Mouse (Mus musculus) midbrain, embryonic 11.5 days (tissue): ENCODE measurements around the gene Prkar1b. TPM values are rescaled to one million over a fixed set of nuclear protein-coding genes. Genes with fewer than 3 reads are reported as not detected.
A peak's percentile ranks its signal among the peaks of the same experiment; 100 is the strongest.

Experiments used
- ATAC-seq: fragments of 200-750 bp; cut with Nextera tagmentation; 2 replicates; pipeline ENCODE4 v1.8.0; 2017; ENCODE audit warnings: moderate TSS enrichment, moderate library complexity; ENCODE audit not compliant: low FRiP score
- DNase-seq: peaks from one replicate; pipeline ENCODE4 v3.0.0; 2015; ENCODE audit warnings: low spot score; ENCODE audit errors: missing footprints
- H3K27ac ChIP-seq: fragments of 300-500 bp; sonication (generic); 2 replicates; pipeline ENCODE4 v1.5.1; 2014; ENCODE audit warnings: low read depth, low read length
- H3K27me3 ChIP-seq: fragments of 300-500 bp; sonication (generic); 2 replicates; pipeline ENCODE4 v1.6.1; 2014; ENCODE audit warnings: mild to moderate bottlenecking, low read length, moderate library complexity, mixed read lengths; ENCODE audit not compliant: control insufficient read depth, insufficient read depth
- H3K36me3 ChIP-seq: fragments of 300-500 bp; sonication (generic); 2 replicates; pipeline ENCODE4 v1.6.1; 2014; ENCODE audit warnings: mild to moderate bottlenecking, low read length, moderate library complexity, mixed read lengths; ENCODE audit not compliant: control insufficient read depth, insufficient read depth
- H3K4me1 ChIP-seq: fragments of 300-500 bp; sonication (generic); 2 replicates; pipeline ENCODE4 v1.6.1; 2014; ENCODE audit warnings: low read length; ENCODE audit not compliant: control insufficient read depth, insufficient read depth
- H3K4me2 ChIP-seq: fragments of 300-500 bp; sonication (generic); 2 replicates; pipeline ENCODE4 v1.6.1; 2014; ENCODE audit warnings: mild to moderate bottlenecking, moderate library complexity
- H3K4me3 ChIP-seq: fragments of 300-500 bp; sonication (generic); 2 replicates; pipeline ENCODE4 v1.5.1; 2014; ENCODE audit warnings: low read depth, low read length
- H3K9ac ChIP-seq: fragments of 300-500 bp; sonication (generic); 2 replicates; pipeline ENCODE4 v1.6.1; 2014; ENCODE audit warnings: low read length
- H3K9me3 ChIP-seq: fragments of 300-500 bp; sonication (generic); 2 replicates; pipeline ENCODE4 v1.6.1; 2016; ENCODE audit warnings: low read length; ENCODE audit not compliant: control insufficient read depth
- WGBS: fragments of 180-500 bp; shearing (Covaris S2); extraction: QIAGEN DNeasy Blood & Tissue Kit; methylation state at CpG from one replicate; pipeline ENCODE4 v1.1.7; 2014; 5-methylcytosine and 5-hydroxymethylcytosine counted together
- polyA plus RNA-seq: library from polyadenylated mRNA; unstranded; fragments of >200 nt; fragmentation: Nextera tagmentation; extraction: Ambion mirVana; gene quantifications from 2 replicates; pipeline ENCODE4 v1.2.1, GENCODE M21; 2014

Prkar1b gene
- polyA plus RNA-seq, 1 experiment from 2014 or later: 20.2 TPM

DNA sequence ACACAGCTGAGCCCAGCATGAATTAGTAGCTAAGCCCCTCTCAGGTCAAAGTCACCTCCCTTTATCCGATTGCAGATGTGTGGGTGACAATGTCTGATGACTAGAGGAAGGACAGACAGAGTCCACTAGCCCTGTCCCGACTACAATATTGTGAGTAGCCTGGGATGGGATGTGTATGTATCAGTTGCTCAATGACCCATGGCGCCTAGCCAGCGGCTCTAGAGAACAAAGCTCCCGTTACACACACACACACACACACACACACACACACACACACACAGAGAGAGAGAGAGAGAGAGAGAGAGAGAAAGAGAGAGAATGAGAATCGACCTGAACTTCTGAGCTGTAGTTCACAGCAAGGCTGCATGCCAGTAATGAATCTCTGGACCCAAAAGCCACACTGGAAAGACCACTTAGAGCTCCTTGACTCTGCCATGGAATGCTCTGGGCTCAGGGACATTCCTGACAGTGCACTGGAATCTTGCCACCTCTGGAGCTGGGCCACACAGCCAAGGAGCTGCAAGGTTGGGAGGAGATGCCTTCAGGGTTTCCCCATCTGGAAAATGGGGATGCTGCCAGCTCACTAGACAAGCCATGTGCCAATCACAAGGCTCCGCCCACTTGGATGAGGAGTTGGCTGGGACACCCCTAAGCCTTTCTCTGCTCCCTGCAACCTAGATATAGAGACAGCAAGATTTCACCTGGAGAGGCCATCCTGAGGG, 159.0 kb downstream of the Prkar1b start:
- ATAC-seq (no peak), DNase-seq (peak; percentile 66)
- Histone ChIP-seq H3K9ac (no peak overlapping the region), H3K9me3 (no peaks in the 10 kb centered on the region), H3K4me1 (peaks cover 25% of the 10 kb centered on the region), H3K4me3 (no peak overlapping the region), H3K27me3 (peaks cover 44% of the 10 kb centered on the region), H3K36me3 (no peaks in the 10 kb centered on the region), H3K4me2 (no peak overlapping the region), H3K27ac (no peak overlapping the region)
- 72% methylated on average over 7 of the region's 7 CpGs for WGBS

DNA sequence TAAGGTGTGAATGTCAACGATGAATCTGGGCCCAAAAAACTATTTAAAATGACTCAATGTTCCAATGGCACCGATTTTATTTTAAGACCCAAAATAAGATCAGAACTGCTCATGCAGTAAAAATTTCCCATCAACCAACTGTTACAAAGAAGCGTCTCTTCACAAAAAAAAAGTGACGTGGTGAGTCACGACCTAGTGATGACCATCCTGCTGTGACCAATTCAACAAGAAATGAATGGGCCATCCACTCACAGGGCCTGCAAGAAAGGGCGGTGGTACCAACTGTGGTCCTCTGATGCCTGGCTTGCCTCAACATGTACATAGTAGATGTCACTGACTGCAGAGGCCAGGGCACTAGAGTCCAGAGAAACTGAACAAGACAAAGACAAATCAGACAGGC, 160.2 kb downstream of the Prkar1b start:
- peaks cover 22% of the 10 kb centered on the region for H3K4me1 ChIP-seq
- no peak for ATAC-seq
- WGBS: 68% methylated on average over 6 of the region's 6 CpGs

DNA sequence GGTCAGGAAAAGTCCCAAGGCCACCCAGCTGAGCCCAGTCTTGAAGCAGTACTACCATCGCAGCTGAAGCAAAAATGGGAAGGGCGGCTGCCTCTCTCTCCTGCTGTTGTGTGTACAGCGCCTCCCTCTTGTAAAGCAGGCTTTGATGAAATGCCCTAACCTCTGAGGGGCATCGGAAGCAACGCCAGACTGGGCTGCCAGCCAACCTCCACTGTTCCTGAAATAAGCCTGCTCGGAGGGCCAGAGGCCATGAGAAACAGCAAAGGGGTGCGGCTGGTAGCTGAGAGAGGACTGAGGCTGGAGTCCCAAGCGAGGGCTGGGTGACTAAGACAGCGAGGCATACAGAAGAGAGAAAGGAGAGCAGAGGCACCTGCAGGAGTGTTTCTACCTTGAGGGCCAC, 161.0 kb downstream of the Prkar1b start:
- 62% methylated on average over 9 of the region's 9 CpGs for WGBS
- H3K4me1 ChIP-seq: peaks cover 14% of the 10 kb centered on the region
- H3K27ac ChIP-seq: no peak overlapping the region
- ATAC-seq (no peak), DNase-seq (no peak)
- H3K4me2 ChIP-seq: no peak overlapping the region
- no peaks in the 10 kb centered on the region for H3K9me3 ChIP-seq
- peaks cover 29% of the 10 kb centered on the region for H3K27me3 ChIP-seq
- no peak overlapping the region for H3K4me3 ChIP-seq
- H3K36me3 ChIP-seq: no peaks in the 10 kb centered on the region
- H3K9ac ChIP-seq: no peak overlapping the region

More for the DNA sequence above, 160.2 kb downstream of the Prkar1b start:
- no peaks in the 10 kb centered on the region for H3K36me3 ChIP-seq
- H3K27me3 ChIP-seq: peaks cover 37% of the 10 kb centered on the region
- H3K9ac ChIP-seq: no peak overlapping the region
- no peaks in the 10 kb centered on the region for H3K9me3 ChIP-seq
- no peak overlapping the region for H3K27ac ChIP-seq
- H3K4me2 ChIP-seq: no peak overlapping the region
- no peak for DNase-seq
- H3K4me3 ChIP-seq: no peak overlapping the region

DNA sequence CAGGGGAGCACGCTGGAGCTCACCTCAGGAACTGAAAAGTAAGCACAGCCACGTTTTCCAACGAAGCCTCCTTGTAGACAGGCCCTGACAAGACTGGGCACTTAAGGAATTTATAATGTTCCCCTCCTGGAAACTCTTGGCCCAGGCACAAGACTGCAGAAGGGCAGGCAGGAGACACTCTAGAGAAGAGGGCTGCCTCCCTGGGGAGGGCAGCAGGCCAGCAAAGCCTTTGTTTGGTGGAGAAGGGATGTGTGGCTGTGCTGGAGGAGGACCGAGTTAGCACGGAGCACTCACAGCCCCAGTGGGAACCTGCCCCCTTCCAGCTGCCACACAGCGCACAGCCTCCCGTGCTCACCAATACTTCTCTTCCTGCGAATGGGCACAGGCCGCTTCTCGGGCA, 161.8 kb downstream of the Prkar1b start:
- Histone ChIP-seq H3K4me3 (no peak overlapping the region), H3K27ac (no peak overlapping the region), H3K9me3 (no peaks in the 10 kb centered on the region), H3K36me3 (no peaks in the 10 kb centered on the region), H3K27me3 (peaks cover 22% of the 10 kb centered on the region), H3K9ac (no peak overlapping the region), H3K4me1 (peaks cover 6% of the 10 kb centered on the region), H3K4me2 (no peak overlapping the region)
- ATAC-seq (no peak), DNase-seq (peak; percentile 26)
- 81% methylated on average over 10 of the region's 10 CpGs for WGBS

DNA sequence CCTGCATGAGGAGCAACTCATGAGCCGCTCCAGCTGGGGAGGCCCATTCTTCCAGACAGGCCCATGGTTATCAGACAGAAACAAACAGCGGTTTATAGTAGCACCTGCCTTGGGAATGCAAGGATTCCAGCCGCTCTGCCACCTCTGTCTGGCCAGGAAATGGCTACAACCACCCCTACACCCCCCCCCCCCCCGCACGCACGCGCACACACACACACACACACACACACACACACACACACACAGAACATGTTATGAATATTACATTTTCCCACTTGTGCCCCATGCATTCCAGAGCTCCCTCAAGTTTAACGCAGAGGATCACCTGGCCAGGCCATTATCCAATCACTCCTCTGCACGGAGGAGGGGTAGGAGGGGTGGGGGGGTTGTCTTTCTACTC, 167.9 kb downstream of the Prkar1b start:
- Histone ChIP-seq H3K9ac (no peak overlapping the region), H3K27me3 (no peaks in the 10 kb centered on the region), H3K36me3 (no peaks in the 10 kb centered on the region), H3K27ac (no peak overlapping the region), H3K4me2 (no peak overlapping the region), H3K4me1 (no peaks in the 10 kb centered on the region), H3K9me3 (no peaks in the 10 kb centered on the region), H3K4me3 (no peak overlapping the region)
- 93% methylated on average over 9 of the region's 9 CpGs for WGBS
- DNase-seq (no peak), ATAC-seq (no peak)

DNA sequence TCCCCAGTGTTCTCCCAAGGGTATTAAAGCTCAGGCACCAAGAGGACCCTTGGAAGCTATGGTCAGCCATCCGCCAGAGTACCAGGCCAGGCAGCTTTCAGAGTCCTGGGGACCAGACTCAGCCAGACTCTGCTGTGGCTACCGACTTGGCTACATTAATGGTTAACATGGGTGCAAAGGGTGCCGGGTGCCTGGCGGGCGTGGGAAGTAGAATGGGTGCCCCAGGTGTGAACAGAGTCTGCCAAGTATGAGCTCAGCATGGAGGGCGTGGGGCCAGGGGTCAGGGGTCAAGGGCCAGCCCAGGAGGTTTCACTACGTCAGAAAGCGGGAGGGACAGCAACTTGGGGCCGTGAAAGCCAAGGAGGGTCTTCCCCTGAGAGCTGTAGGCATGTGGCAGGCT, 169.2 kb downstream of the Prkar1b start:
- WGBS: 79% methylated on average over 9 of the region's 9 CpGs
- DNase-seq: peak; percentile 75
- no peak overlapping the region for H3K9ac ChIP-seq

DNA sequence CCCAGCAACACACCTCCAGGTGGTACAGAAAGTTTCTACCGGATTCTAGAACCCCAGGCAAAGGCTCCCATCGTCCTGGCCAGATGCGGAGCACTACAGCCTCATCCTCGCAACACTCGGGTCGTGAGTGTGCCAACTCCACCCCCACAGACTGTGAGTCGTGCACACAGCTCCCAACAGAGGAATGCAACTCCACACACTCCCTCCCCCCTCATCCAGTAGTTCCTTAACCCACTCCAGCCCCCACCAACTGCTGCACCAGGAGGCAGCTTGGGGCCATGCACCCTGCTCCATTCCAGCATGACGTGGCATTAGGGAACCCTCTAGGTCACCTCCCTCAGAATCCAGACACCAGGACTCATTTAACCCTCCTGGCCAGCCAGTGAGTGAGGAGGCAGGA, 170.0 kb downstream of the Prkar1b start:
- no peak overlapping the region for H3K27ac ChIP-seq
- 90% methylated on average over 8 of the region's 8 CpGs for WGBS
- no peak overlapping the region for H3K9ac ChIP-seq
- no peaks in the 10 kb centered on the region for H3K4me1 ChIP-seq
- ATAC-seq (no peak), DNase-seq (no peak)
- H3K9me3 ChIP-seq: no peaks in the 10 kb centered on the region
- no peak overlapping the region for H3K4me3 ChIP-seq
- H3K36me3 ChIP-seq: no peaks in the 10 kb centered on the region
- H3K4me2 ChIP-seq: no peak overlapping the region
- no peaks in the 10 kb centered on the region for H3K27me3 ChIP-seq

More for the DNA sequence above, 169.2 kb downstream of the Prkar1b start:
- no peak overlapping the region for H3K4me3 ChIP-seq
- H3K9me3 ChIP-seq: no peaks in the 10 kb centered on the region
- H3K27ac ChIP-seq: no peak overlapping the region
- no peaks in the 10 kb centered on the region for H3K36me3 ChIP-seq
- no peak overlapping the region for H3K4me2 ChIP-seq
- no peaks in the 10 kb centered on the region for H3K4me1 ChIP-seq
- no peaks in the 10 kb centered on the region for H3K27me3 ChIP-seq
- ATAC-seq: no peak

DNA sequence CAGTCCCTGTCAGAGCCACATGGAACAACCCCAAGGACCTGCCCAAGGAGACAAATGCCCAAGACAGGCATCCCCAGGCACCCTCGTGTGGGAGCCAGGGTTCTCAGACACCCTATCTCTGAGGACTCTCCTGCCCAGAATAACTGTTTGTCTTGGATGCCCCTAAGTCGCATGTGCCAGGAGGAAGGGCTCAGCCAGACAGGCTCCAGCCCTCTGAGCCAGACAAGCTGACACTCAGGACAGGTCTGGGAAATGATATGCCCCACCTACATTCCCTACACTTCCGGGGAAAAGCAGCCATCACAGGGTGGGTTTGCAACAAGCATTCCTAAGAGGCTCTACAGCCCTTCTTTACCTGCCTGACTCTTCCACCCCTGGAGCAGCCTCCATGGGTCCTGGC, 172.0 kb downstream of the Prkar1b start:
- Histone ChIP-seq H3K4me2 (no peak overlapping the region), H3K9ac (no peak overlapping the region), H3K4me1 (no peaks in the 10 kb centered on the region), H3K27ac (no peak overlapping the region), H3K27me3 (no peaks in the 10 kb centered on the region), H3K9me3 (no peaks in the 10 kb centered on the region), H3K36me3 (no peaks in the 10 kb centered on the region), H3K4me3 (no peak overlapping the region)
- ATAC-seq (no peak), DNase-seq (no peak)
- WGBS: 77% methylated on average over 3 of the region's 3 CpGs

DNA sequence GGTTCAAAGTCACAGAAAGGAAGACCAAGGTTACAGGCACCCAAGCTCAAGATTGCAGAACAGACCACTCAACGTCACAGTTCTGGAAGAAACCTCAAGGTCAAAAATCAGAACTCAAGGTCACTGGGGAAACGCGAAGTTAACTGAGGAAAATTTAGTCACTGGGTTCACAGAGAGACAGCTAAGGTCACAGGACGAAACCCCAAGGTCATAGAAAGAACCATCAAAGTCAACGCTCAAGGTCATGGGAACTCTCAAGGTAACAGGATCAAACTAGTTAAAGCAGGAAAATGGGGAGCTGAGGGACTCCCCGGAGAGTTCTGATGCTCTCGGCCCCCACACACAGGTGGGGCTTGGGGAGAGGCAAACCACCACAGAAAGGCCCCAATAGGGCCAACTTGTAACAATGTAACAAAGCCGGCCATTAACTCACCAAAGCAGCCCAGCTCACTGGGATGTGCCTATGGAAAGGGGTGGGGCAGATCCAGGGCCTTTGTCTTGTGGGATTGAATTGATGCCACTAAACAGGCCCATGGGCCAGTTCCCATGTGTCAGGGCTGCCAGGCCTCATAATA, 174.8 kb downstream of the Prkar1b start:
- 90% methylated on average over 8 of the region's 8 CpGs for WGBS
- DNase-seq: no peak

More for the DNA sequence above, 174.8 kb downstream of the Prkar1b start:
- no peaks in the 10 kb centered on the region for H3K36me3 ChIP-seq
- H3K27ac ChIP-seq: no peak overlapping the region
- H3K9me3 ChIP-seq: no peaks in the 10 kb centered on the region
- no peak overlapping the region for H3K9ac ChIP-seq
- no peak for ATAC-seq
- H3K4me2 ChIP-seq: no peak overlapping the region
- no peak overlapping the region for H3K4me3 ChIP-seq
- H3K27me3 ChIP-seq: no peaks in the 10 kb centered on the region
- no peaks in the 10 kb centered on the region for H3K4me1 ChIP-seq
